Mouse (Mus musculus): ENCODE measurements around the gene Dgka.

Dgka gene

GRCm38 (mm10) chr10:128744680-128745601 is at the start of gene Dgka:
Gene Dgka, minus strand, starts transcription at chr10:128744855.
- no peak for DNase-seq (ENCODE audit: low read depth, low spot score)

- no peak for DNase-seq (ENCODE audit: low read depth, low spot score)
These were observed 49.7 kb upstream of the Dgka start for GRCm38 (mm10) chr10:128794391-128794790.

GRCm38 (mm10) chr10:128793258-128793657 is 48.6 kb upstream of the Dgka start:
- DNase-seq (ENCODE audit: low read depth, low spot score), result no peak

- DNase-seq (ENCODE audit: low read depth, low spot score), result no peak
These were observed 47.4 kb upstream of the Dgka start for GRCm38 (mm10) chr10:128792041-128792440.

GRCm38 (mm10) chr10:128790398-128791124 is 45.9 kb upstream of the Dgka start, which contains the start of gene Mmp19:
Gene Mmp19, plus strand, starts transcription at chr10:128790910.
- DNase-seq (ENCODE audit: low read depth, low spot score), result no peak

GRCm38 (mm10) chr10:128780200-128780599 is 35.5 kb upstream of the Dgka start:
- DNase-seq (ENCODE audit: low read depth, low spot score), result no peak

- peak; percentile 91 for DNase-seq (ENCODE audit: low read depth, low spot score)
These were observed 34.5 kb upstream of the Dgka start for GRCm38 (mm10) chr10:128779011-128779795.

- DNase-seq (ENCODE audit: low read depth, low spot score), result no peak
These were observed 33.8 kb upstream of the Dgka start for GRCm38 (mm10) chr10:128778441-128778840.

GRCm38 (mm10) chr10:128773685-128774084 is 29.0 kb upstream of the Dgka start:
- DNase-seq (ENCODE audit: low read depth, low spot score), result no peak

- DNase-seq (ENCODE audit: low read depth, low spot score), result no peak
These were observed 28.2 kb upstream of the Dgka start for GRCm38 (mm10) chr10:128772895-128773294.

- peak; percentile 88 for DNase-seq (ENCODE audit: low read depth, low spot score)
These were observed 3.7 kb upstream of the Dgka start for GRCm38 (mm10) chr10:128748252-128748864.

- DNase-seq (ENCODE audit: low read depth, low spot score), result peak; percentile 80
These were observed 3.1 kb upstream of the Dgka start, which contains the start of gene Pym1 for GRCm38 (mm10) chr10:128747646-128748251. Gene Pym1, plus strand, starts transcription at chr10:128747889.

- no peak for DNase-seq (ENCODE audit: low read depth, low spot score)
These were observed 2.5 kb upstream of the Dgka start for GRCm38 (mm10) chr10:128746972-128747645.

- peak; percentile 40 for DNase-seq (ENCODE audit: low read depth, low spot score)
These were observed 1.4 kb upstream of the Dgka start for GRCm38 (mm10) chr10:128745946-128746613.

GRCm38 (mm10) chr10:128744211-128744610 is 444 bp downstream of the Dgka start:
- no peak for DNase-seq (ENCODE audit: low read depth, low spot score)

- peak; percentile 61 for DNase-seq (ENCODE audit: low read depth, low spot score)
These were observed 864 bp downstream of the Dgka start for GRCm38 (mm10) chr10:128743791-128744191.

GRCm38 (mm10) chr10:128743235-128743634 is 1.4 kb downstream of the Dgka start:
- DNase-seq (ENCODE audit: low read depth, low spot score), result no peak

GRCm38 (mm10) chr10:128742616-128743015 is 2.0 kb downstream of the Dgka start:
- no peak for DNase-seq (ENCODE audit: low read depth, low spot score)

GRCm38 (mm10) chr10:128740296-128740695 is 4.4 kb downstream of the Dgka start:
- no peak for DNase-seq (ENCODE audit: low read depth, low spot score)

- DNase-seq (ENCODE audit: low read depth, low spot score), result no peak
These were observed 7.2 kb downstream of the Dgka start for GRCm38 (mm10) chr10:128737435-128737834.

Data from skeletal muscle tissue, adult 2 months (tissue).